Mouse (Mus musculus): Measurements from ENCODE around the gene Arhgap8. TPM values are rescaled to one million over a fixed set of nuclear protein-coding genes. Genes with fewer than 3 reads are reported as not detected.

Arhgap8 gene
- polyA plus RNA-seq, 1 experiment, result 16.0 TPM

- 94% methylated on average over 7 of the region's 7 CpGs for WGBS
- TF ChIP-seq POLR2A (IDR thresholded peaks at IDR 0.05; ENCODE audit: control insufficient read depth, extremely low read depth, insufficient read depth, low read length, poor library complexity) (no peak), CTCF (IDR thresholded peaks at IDR 0.05; ENCODE audit: borderline replicate concordance, control insufficient read depth, extremely low read depth, insufficient read depth, low read length, poor library complexity) (no peak)
- no peak for DNase-seq
- H3K36me3 ChIP-seq (ENCODE audit: control insufficient read depth, insufficient read depth, low read length), result no peaks in the 10 kb centered on the region
- no peaks in the 10 kb centered on the region for H3K4me1 ChIP-seq (replicated peaks; ENCODE audit: control insufficient read depth, insufficient read depth, low read length)
- no peak overlapping the region for H3K27ac ChIP-seq (ENCODE audit: control insufficient read depth, insufficient read depth, low read length)
- H3K27me3 ChIP-seq (ENCODE audit: control insufficient read depth, insufficient read depth, low read length), result no peaks in the 10 kb centered on the region
- no peak overlapping the region for H3K4me3 ChIP-seq (ENCODE audit: control insufficient read depth, insufficient read depth, low read length)
Measured at GRCm38 (mm10) chr15:84738246-84738645, 18.4 kb downstream of the Arhgap8 start.

GRCm38 (mm10) chr15:84741573-84741972 lies 21.7 kb downstream of the Arhgap8 start:
- no peak overlapping the region for H3K4me3 ChIP-seq (ENCODE audit: control insufficient read depth, insufficient read depth, low read length)
- H3K27ac ChIP-seq (ENCODE audit: control insufficient read depth, insufficient read depth, low read length), result no peak overlapping the region
- WGBS, result 73% methylated on average over 3 of the region's 3 CpGs
- TF ChIP-seq POLR2A (IDR thresholded peaks at IDR 0.05; ENCODE audit: control insufficient read depth, extremely low read depth, insufficient read depth, low read length, poor library complexity) (no peak), CTCF (IDR thresholded peaks at IDR 0.05; ENCODE audit: borderline replicate concordance, control insufficient read depth, extremely low read depth, insufficient read depth, low read length, poor library complexity) (no peak)
- H3K27me3 ChIP-seq (ENCODE audit: control insufficient read depth, insufficient read depth, low read length), result no peaks in the 10 kb centered on the region
- no peaks in the 10 kb centered on the region for H3K36me3 ChIP-seq (ENCODE audit: control insufficient read depth, insufficient read depth, low read length)
- H3K4me1 ChIP-seq (replicated peaks; ENCODE audit: control insufficient read depth, insufficient read depth, low read length), result no peaks in the 10 kb centered on the region
- no peak for DNase-seq

GRCm38 (mm10) chr15:84743347-84743746 lies 23.5 kb downstream of the Arhgap8 start:
- WGBS, result 28% methylated on average over 3 of the region's 3 CpGs
- TF ChIP-seq POLR2A (IDR thresholded peaks at IDR 0.05; ENCODE audit: control insufficient read depth, extremely low read depth, insufficient read depth, low read length, poor library complexity) (no peak), CTCF (IDR thresholded peaks at IDR 0.05; ENCODE audit: borderline replicate concordance, control insufficient read depth, extremely low read depth, insufficient read depth, low read length, poor library complexity) (no peak)
- Histone ChIP-seq H3K27me3 (ENCODE audit: control insufficient read depth, insufficient read depth, low read length) (no peaks in the 10 kb centered on the region), H3K4me3 (ENCODE audit: control insufficient read depth, insufficient read depth, low read length) (no peak overlapping the region), H3K36me3 (ENCODE audit: control insufficient read depth, insufficient read depth, low read length) (no peaks in the 10 kb centered on the region), H3K4me1 (replicated peaks; ENCODE audit: control insufficient read depth, insufficient read depth, low read length) (no peaks in the 10 kb centered on the region), H3K27ac (ENCODE audit: control insufficient read depth, insufficient read depth, low read length) (no peak overlapping the region)
- DNase-seq, result no peak

- WGBS, result 61% methylated on average over 2 of the region's 2 CpGs
- H3K4me1 ChIP-seq (replicated peaks; ENCODE audit: control insufficient read depth, insufficient read depth, low read length), result no peaks in the 10 kb centered on the region
- H3K36me3 ChIP-seq (ENCODE audit: control insufficient read depth, insufficient read depth, low read length), result no peaks in the 10 kb centered on the region
- TF ChIP-seq CTCF (IDR thresholded peaks at IDR 0.05; ENCODE audit: borderline replicate concordance, control insufficient read depth, extremely low read depth, insufficient read depth, low read length, poor library complexity), result no peak
- no peak for TF ChIP-seq POLR2A (IDR thresholded peaks at IDR 0.05; ENCODE audit: control insufficient read depth, extremely low read depth, insufficient read depth, low read length, poor library complexity)
- no peak overlapping the region for H3K27ac ChIP-seq (ENCODE audit: control insufficient read depth, insufficient read depth, low read length)
- H3K27me3 ChIP-seq (ENCODE audit: control insufficient read depth, insufficient read depth, low read length), result no peaks in the 10 kb centered on the region
- no peak for DNase-seq
- no peak overlapping the region for H3K4me3 ChIP-seq (ENCODE audit: control insufficient read depth, insufficient read depth, low read length)
Measured at GRCm38 (mm10) chr15:84744308-84744707, 24.5 kb downstream of the Arhgap8 start.

- WGBS, result 98% methylated on average over 4 of the region's 4 CpGs
- Histone ChIP-seq H3K4me1 (replicated peaks; ENCODE audit: control insufficient read depth, insufficient read depth, low read length) (no peaks in the 10 kb centered on the region), H3K36me3 (ENCODE audit: control insufficient read depth, insufficient read depth, low read length) (no peaks in the 10 kb centered on the region), H3K4me3 (ENCODE audit: control insufficient read depth, insufficient read depth, low read length) (no peak overlapping the region), H3K27ac (ENCODE audit: control insufficient read depth, insufficient read depth, low read length) (no peak overlapping the region), H3K27me3 (ENCODE audit: control insufficient read depth, insufficient read depth, low read length) (no peaks in the 10 kb centered on the region)
- no peak for TF ChIP-seq CTCF (IDR thresholded peaks at IDR 0.05; ENCODE audit: borderline replicate concordance, control insufficient read depth, extremely low read depth, insufficient read depth, low read length, poor library complexity)
- TF ChIP-seq POLR2A (IDR thresholded peaks at IDR 0.05; ENCODE audit: control insufficient read depth, extremely low read depth, insufficient read depth, low read length, poor library complexity), result no peak
- DNase-seq, result no peak
Measured at GRCm38 (mm10) chr15:84745831-84746230, 26.0 kb downstream of the Arhgap8 start.

- Histone ChIP-seq H3K27me3 (ENCODE audit: control insufficient read depth, insufficient read depth, low read length) (no peaks in the 10 kb centered on the region), H3K36me3 (ENCODE audit: control insufficient read depth, insufficient read depth, low read length) (no peaks in the 10 kb centered on the region), H3K4me1 (replicated peaks; ENCODE audit: control insufficient read depth, insufficient read depth, low read length) (no peaks in the 10 kb centered on the region), H3K4me3 (ENCODE audit: control insufficient read depth, insufficient read depth, low read length) (no peak overlapping the region), H3K27ac (ENCODE audit: control insufficient read depth, insufficient read depth, low read length) (no peak overlapping the region)
- WGBS, result 38% methylated on average over 3 of the region's 3 CpGs
- TF ChIP-seq POLR2A (IDR thresholded peaks at IDR 0.05; ENCODE audit: control insufficient read depth, extremely low read depth, insufficient read depth, low read length, poor library complexity) (no peak), CTCF (IDR thresholded peaks at IDR 0.05; ENCODE audit: borderline replicate concordance, control insufficient read depth, extremely low read depth, insufficient read depth, low read length, poor library complexity) (peak; percentile 74; the same call in 1 of the 2 replicates)
- DNase-seq, result peak; percentile 47
Measured at GRCm38 (mm10) chr15:84754987-84755386, 35.1 kb downstream of the Arhgap8 start.

GRCm38 (mm10) chr15:84756426-84756825 lies 36.6 kb downstream of the Arhgap8 start:
- H3K36me3 ChIP-seq (ENCODE audit: control insufficient read depth, insufficient read depth, low read length), result no peaks in the 10 kb centered on the region
- no peaks in the 10 kb centered on the region for H3K27me3 ChIP-seq (ENCODE audit: control insufficient read depth, insufficient read depth, low read length)
- no peak overlapping the region for H3K4me3 ChIP-seq (ENCODE audit: control insufficient read depth, insufficient read depth, low read length)
- DNase-seq, result no peak
- 29% methylated on average over 22 of the region's 22 CpGs for WGBS
- no peak for TF ChIP-seq CTCF (IDR thresholded peaks at IDR 0.05; ENCODE audit: borderline replicate concordance, control insufficient read depth, extremely low read depth, insufficient read depth, low read length, poor library complexity)
- TF ChIP-seq POLR2A (IDR thresholded peaks at IDR 0.05; ENCODE audit: control insufficient read depth, extremely low read depth, insufficient read depth, low read length, poor library complexity), result no peak
- no peak overlapping the region for H3K27ac ChIP-seq (ENCODE audit: control insufficient read depth, insufficient read depth, low read length)
- H3K4me1 ChIP-seq (replicated peaks; ENCODE audit: control insufficient read depth, insufficient read depth, low read length), result no peaks in the 10 kb centered on the region

All from thymus, adult 2 months (tissue).